Mouse (Mus musculus) cerebellum, adult 8-10 months (tissue): ENCODE data around the gene Inafm1.
"Not testable (repeated sequence)": the region's sequence is repeated elsewhere in the genome, so short reads cannot be mapped to it uniquely, and the experiment has no call there.

Experiments
- DNase-seq: peaks from one replicate; pipeline ENCODE4 v3.0.0; 2022

The Inafm1 gene

GRCm38 (mm10) chr7:16296766-16297390, 23.5 kb upstream of the Inafm1 start:
- DNase-seq, result peak; percentile 86

GRCm38 (mm10) chr7:16296146-16296545, 22.7 kb upstream of the Inafm1 start:
- no peak for DNase-seq

GRCm38 (mm10) chr7:16295321-16295900, 22.0 kb upstream of the Inafm1 start:
- DNase-seq, result peak; percentile 73

- peak; percentile 96 for DNase-seq
These were observed 21.4 kb upstream of the Inafm1 start for GRCm38 (mm10) chr7:16294837-16295236.

- no peak for DNase-seq
These were observed 20.9 kb upstream of the Inafm1 start for GRCm38 (mm10) chr7:16294346-16294745.

- DNase-seq, result no peak
These were observed 14.4 kb upstream of the Inafm1 start for GRCm38 (mm10) chr7:16287791-16288190.

GRCm38 (mm10) chr7:16287016-16287415, 13.6 kb upstream of the Inafm1 start:
- no peak for DNase-seq

- peak; percentile 97 for DNase-seq
These were observed 12.9 kb upstream of the Inafm1 start, which contains the start of gene Ccdc9 for GRCm38 (mm10) chr7:16286026-16286961. Gene Ccdc9 (minus strand): TSS chr7:16286795.

GRCm38 (mm10) chr7:16285450-16286025, 12.1 kb upstream of the Inafm1 start:
- peak; percentile 57 for DNase-seq

- no peak for DNase-seq
These were observed 11.5 kb upstream of the Inafm1 start for GRCm38 (mm10) chr7:16284904-16285303.

GRCm38 (mm10) chr7:16284001-16284400, 10.6 kb upstream of the Inafm1 start:
- DNase-seq, result no peak

GRCm38 (mm10) chr7:16282334-16282733, 8.9 kb upstream of the Inafm1 start:
- no peak for DNase-seq

GRCm38 (mm10) chr7:16280721-16281120, 7.3 kb upstream of the Inafm1 start:
- DNase-seq, result no peak

GRCm38 (mm10) chr7:16274922-16275890, 1.8 kb upstream of the Inafm1 start:
- no peak for DNase-seq

- no peak for DNase-seq
These were observed 336 bp upstream of the Inafm1 start for GRCm38 (mm10) chr7:16273766-16274140.

- DNase-seq, result peak; percentile 76
These were observed 736 bp downstream of the Inafm1 start for GRCm38 (mm10) chr7:16272681-16273080.

GRCm38 (mm10) chr7:16271139-16271538, 2.3 kb downstream of the Inafm1 start:
- no peak for DNase-seq

- DNase-seq, result not testable (repeated sequence)
These were observed 6.8 kb downstream of the Inafm1 start for GRCm38 (mm10) chr7:16266593-16266992.

- no peak for DNase-seq
These were observed 7.6 kb downstream of the Inafm1 start for GRCm38 (mm10) chr7:16265856-16266255.

- DNase-seq, result no peak
These were observed 9.6 kb downstream of the Inafm1 start for GRCm38 (mm10) chr7:16263843-16264242.

- DNase-seq, result peak; percentile 78
These were observed 10.2 kb downstream of the Inafm1 start for GRCm38 (mm10) chr7:16263015-16263787.
